Mouse (Mus musculus) cerebellum, postnatal 25 days (tissue): ENCODE measurements around the gene Ncr1.
"Not testable (repeated sequence)": the region's sequence is repeated elsewhere in the genome, so short reads cannot be mapped to it uniquely, and the experiment has no call there.

Experiments used
- DNase-seq, 2 experiments: peaks; one replicate each; pipeline ENCODE4 v3.0.0; 2021; ENCODE audit warnings: mixed read lengths in 2 of 2

Gene Ncr1

GRCm38 (mm10) chr7:4337509-4337908 is at the start of gene Ncr1:
Gene Ncr1 (plus strand): TSS chr7:4337724.
- no peak for DNase-seq

- DNase-seq, result no peak
Observed at GRCm38 (mm10) chr7:4292638-4293037, 44.9 kb upstream of the Ncr1 start.

GRCm38 (mm10) chr7:4297189-4297588 is 40.3 kb upstream of the Ncr1 start:
- DNase-seq, result no peak

GRCm38 (mm10) chr7:4300166-4300565 is 37.4 kb upstream of the Ncr1 start:
- no peak for DNase-seq

GRCm38 (mm10) chr7:4303457-4303856 is 34.1 kb upstream of the Ncr1 start:
- no peak for DNase-seq

GRCm38 (mm10) chr7:4313109-4313508 is 24.4 kb upstream of the Ncr1 start:
- not testable (repeated sequence) for DNase-seq

GRCm38 (mm10) chr7:4313531-4313930 is 24.0 kb upstream of the Ncr1 start:
- not testable (repeated sequence) for DNase-seq

- no peak for DNase-seq
Observed at GRCm38 (mm10) chr7:4323301-4323700, 14.2 kb upstream of the Ncr1 start.

GRCm38 (mm10) chr7:4373521-4373920 is 36.0 kb downstream of the Ncr1 start:
- DNase-seq, result no peak
